Mouse (Mus musculus): ENCODE results near the gene H2al1g. TPM values are rescaled to one million over a fixed set of nuclear protein-coding genes. Genes with fewer than 3 reads are reported as not detected.
"Not testable (repeated sequence)": the region's sequence is repeated elsewhere in the genome, so short reads cannot be mapped to it uniquely, and the experiment has no call there.

Gene H2al1g
- not detected in 2 replicates for polyA plus RNA-seq (2014; fragmentation: Nextera tagmentation; extraction: Ambion mirVana)

- not testable (repeated sequence) for H3K4me1 ChIP-seq (ENCODE audit: control insufficient read depth, insufficient read depth, low read length); H3K4me2 ChIP-seq (replicated peaks; ENCODE audit: low read depth, low read length); H3K27me3 ChIP-seq (ENCODE audit: control insufficient read depth, insufficient read depth, low read length); ATAC-seq (ENCODE audit: insufficient number of reproducible peaks, insufficient read depth, low FRiP score, low read depth); H3K9ac ChIP-seq (replicated peaks; ENCODE audit: low read depth, low read length); H3K9me3 ChIP-seq (ENCODE audit: control insufficient read depth, low read depth, low read length); H3K27ac ChIP-seq (ENCODE audit: low read length); H3K36me3 ChIP-seq (ENCODE audit: control insufficient read depth, insufficient read depth, low read length); H3K4me3 ChIP-seq (ENCODE audit: low read depth, low read length)
- no CpG with 5 or more reads among the region's 3 CpGs for WGBS
Observed at GRCm38 (mm10) chrX:11317956-11318355, at the start of gene H2al1g. Gene H2al1g (plus strand): TSS chrX:11318256.

GRCm38 (mm10) chrX:11269074-11269473 lies 49.0 kb upstream of the H2al1g start:
- 85% methylated on average over 3 of the region's 3 CpGs for WGBS
- Histone ChIP-seq H3K27me3 (ENCODE audit: control insufficient read depth, insufficient read depth, low read length) (no peaks in the 10 kb centered on the region), H3K4me1 (ENCODE audit: control insufficient read depth, insufficient read depth, low read length) (no peaks in the 10 kb centered on the region), H3K9me3 (ENCODE audit: control insufficient read depth, low read depth, low read length) (no peaks in the 10 kb centered on the region), H3K4me3 (ENCODE audit: low read depth, low read length) (no peak overlapping the region), H3K9ac (replicated peaks; ENCODE audit: low read depth, low read length) (no peak overlapping the region), H3K27ac (ENCODE audit: low read length) (no peak overlapping the region), H3K4me2 (replicated peaks; ENCODE audit: low read depth, low read length) (no peak overlapping the region), H3K36me3 (ENCODE audit: control insufficient read depth, insufficient read depth, low read length) (no peaks in the 10 kb centered on the region)
- no peak for ATAC-seq (ENCODE audit: insufficient number of reproducible peaks, insufficient read depth, low FRiP score, low read depth)

- Histone ChIP-seq H3K9me3 (ENCODE audit: control insufficient read depth, low read depth, low read length) (no peaks in the 10 kb centered on the region), H3K4me1 (ENCODE audit: control insufficient read depth, insufficient read depth, low read length) (no peaks in the 10 kb centered on the region), H3K4me2 (replicated peaks; ENCODE audit: low read depth, low read length) (no peak overlapping the region), H3K4me3 (ENCODE audit: low read depth, low read length) (no peak overlapping the region), H3K36me3 (ENCODE audit: control insufficient read depth, insufficient read depth, low read length) (no peaks in the 10 kb centered on the region), H3K27ac (ENCODE audit: low read length) (no peak overlapping the region), H3K27me3 (ENCODE audit: control insufficient read depth, insufficient read depth, low read length) (no peaks in the 10 kb centered on the region), H3K9ac (replicated peaks; ENCODE audit: low read depth, low read length) (no peak overlapping the region)
- ATAC-seq (ENCODE audit: insufficient number of reproducible peaks, insufficient read depth, low FRiP score, low read depth): no peak
- 70% methylated on average over 3 of the region's 3 CpGs for WGBS
Observed at GRCm38 (mm10) chrX:11273190-11273589, 44.9 kb upstream of the H2al1g start.

GRCm38 (mm10) chrX:11277083-11277482 lies 41.0 kb upstream of the H2al1g start:
- WGBS: 71% methylated on average over 6 of the region's 6 CpGs
- Histone ChIP-seq H3K4me3 (ENCODE audit: low read depth, low read length) (no peak overlapping the region), H3K27me3 (ENCODE audit: control insufficient read depth, insufficient read depth, low read length) (no peaks in the 10 kb centered on the region), H3K27ac (ENCODE audit: low read length) (no peak overlapping the region), H3K9me3 (ENCODE audit: control insufficient read depth, low read depth, low read length) (no peaks in the 10 kb centered on the region), H3K9ac (replicated peaks; ENCODE audit: low read depth, low read length) (no peak overlapping the region), H3K4me2 (replicated peaks; ENCODE audit: low read depth, low read length) (no peak overlapping the region), H3K4me1 (ENCODE audit: control insufficient read depth, insufficient read depth, low read length) (no peaks in the 10 kb centered on the region), H3K36me3 (ENCODE audit: control insufficient read depth, insufficient read depth, low read length) (no peaks in the 10 kb centered on the region)
- ATAC-seq (ENCODE audit: insufficient number of reproducible peaks, insufficient read depth, low FRiP score, low read depth): no peak

- WGBS: 73% methylated on average over 2 of the region's 2 CpGs
- no peak overlapping the region for H3K9ac ChIP-seq (replicated peaks; ENCODE audit: low read depth, low read length)
- H3K27me3 ChIP-seq (ENCODE audit: control insufficient read depth, insufficient read depth, low read length): no peaks in the 10 kb centered on the region
- H3K4me2 ChIP-seq (replicated peaks; ENCODE audit: low read depth, low read length): no peak overlapping the region
- no peaks in the 10 kb centered on the region for H3K36me3 ChIP-seq (ENCODE audit: control insufficient read depth, insufficient read depth, low read length)
- ATAC-seq (ENCODE audit: insufficient number of reproducible peaks, insufficient read depth, low FRiP score, low read depth): no peak
- H3K4me3 ChIP-seq (ENCODE audit: low read depth, low read length): no peak overlapping the region
- no peaks in the 10 kb centered on the region for H3K4me1 ChIP-seq (ENCODE audit: control insufficient read depth, insufficient read depth, low read length)
- no peak overlapping the region for H3K27ac ChIP-seq (ENCODE audit: low read length)
- H3K9me3 ChIP-seq (ENCODE audit: control insufficient read depth, low read depth, low read length): no peaks in the 10 kb centered on the region; the same call in 1 of the 2 replicates
Observed at GRCm38 (mm10) chrX:11280741-11281140, 37.3 kb upstream of the H2al1g start.

GRCm38 (mm10) chrX:11288306-11288882 lies 29.7 kb upstream of the H2al1g start:
- ATAC-seq (ENCODE audit: insufficient number of reproducible peaks, insufficient read depth, low FRiP score, low read depth): no peak
- H3K9me3 ChIP-seq (ENCODE audit: control insufficient read depth, low read depth, low read length): no peaks in the 10 kb centered on the region
- 61% methylated on average over 14 of the region's 14 CpGs for WGBS
- no peak overlapping the region for H3K9ac ChIP-seq (replicated peaks; ENCODE audit: low read depth, low read length)
- no peak overlapping the region for H3K4me2 ChIP-seq (replicated peaks; ENCODE audit: low read depth, low read length)
- H3K36me3 ChIP-seq (ENCODE audit: control insufficient read depth, insufficient read depth, low read length): no peaks in the 10 kb centered on the region
- H3K27ac ChIP-seq (ENCODE audit: low read length): no peak overlapping the region
- no peak overlapping the region for H3K4me3 ChIP-seq (ENCODE audit: low read depth, low read length)
- no peaks in the 10 kb centered on the region for H3K27me3 ChIP-seq (ENCODE audit: control insufficient read depth, insufficient read depth, low read length)
- H3K4me1 ChIP-seq (ENCODE audit: control insufficient read depth, insufficient read depth, low read length): no peaks in the 10 kb centered on the region

- Histone ChIP-seq H3K4me3 (ENCODE audit: low read depth, low read length) (no peak overlapping the region), H3K27ac (ENCODE audit: low read length) (no peak overlapping the region), H3K9ac (replicated peaks; ENCODE audit: low read depth, low read length) (no peak overlapping the region), H3K4me2 (replicated peaks; ENCODE audit: low read depth, low read length) (no peak overlapping the region), H3K36me3 (ENCODE audit: control insufficient read depth, insufficient read depth, low read length) (no peaks in the 10 kb centered on the region), H3K4me1 (ENCODE audit: control insufficient read depth, insufficient read depth, low read length) (no peaks in the 10 kb centered on the region), H3K9me3 (ENCODE audit: control insufficient read depth, low read depth, low read length) (no peaks in the 10 kb centered on the region), H3K27me3 (ENCODE audit: control insufficient read depth, insufficient read depth, low read length) (no peaks in the 10 kb centered on the region)
- 70% methylated on average over 4 of the region's 4 CpGs for WGBS
- no peak for ATAC-seq (ENCODE audit: insufficient number of reproducible peaks, insufficient read depth, low FRiP score, low read depth)
Observed at GRCm38 (mm10) chrX:11289244-11289643, 28.8 kb upstream of the H2al1g start.

GRCm38 (mm10) chrX:11298957-11299356 lies 19.1 kb upstream of the H2al1g start, which contains the start of gene H2al1a:
Gene H2al1a (plus strand): TSS chrX:11299257.
- not testable (repeated sequence) for H3K9me3 ChIP-seq (ENCODE audit: control insufficient read depth, low read depth, low read length); H3K27me3 ChIP-seq (ENCODE audit: control insufficient read depth, insufficient read depth, low read length); ATAC-seq (ENCODE audit: insufficient number of reproducible peaks, insufficient read depth, low FRiP score, low read depth); H3K4me2 ChIP-seq (replicated peaks; ENCODE audit: low read depth, low read length); H3K27ac ChIP-seq (ENCODE audit: low read length); H3K9ac ChIP-seq (replicated peaks; ENCODE audit: low read depth, low read length); H3K36me3 ChIP-seq (ENCODE audit: control insufficient read depth, insufficient read depth, low read length); H3K4me3 ChIP-seq (ENCODE audit: low read depth, low read length); H3K4me1 ChIP-seq (ENCODE audit: control insufficient read depth, insufficient read depth, low read length)
- WGBS: no CpG with 5 or more reads among the region's 3 CpGs

GRCm38 (mm10) chrX:11302132-11302531 lies 15.9 kb upstream of the H2al1g start, which contains the start of gene H2al1b:
Gene H2al1b (plus strand): TSS chrX:11302432.
- H3K9me3 ChIP-seq (ENCODE audit: control insufficient read depth, low read depth, low read length); H3K27me3 ChIP-seq (ENCODE audit: control insufficient read depth, insufficient read depth, low read length); H3K4me1 ChIP-seq (ENCODE audit: control insufficient read depth, insufficient read depth, low read length); H3K27ac ChIP-seq (ENCODE audit: low read length); H3K9ac ChIP-seq (replicated peaks; ENCODE audit: low read depth, low read length); H3K4me2 ChIP-seq (replicated peaks; ENCODE audit: low read depth, low read length); H3K4me3 ChIP-seq (ENCODE audit: low read depth, low read length); H3K36me3 ChIP-seq (ENCODE audit: control insufficient read depth, insufficient read depth, low read length); ATAC-seq (ENCODE audit: insufficient number of reproducible peaks, insufficient read depth, low FRiP score, low read depth): not testable (repeated sequence)
- WGBS: 96% methylated on average over 1 of the region's 3 CpGs
